Mouse (Mus musculus) left cerebral cortex, adult 2 months (tissue): ENCODE results near the gene Olfr924. TPM values are rescaled to one million over a fixed set of nuclear protein-coding genes. Genes with fewer than 3 reads are reported as not detected.
"Not testable (repeated sequence)": the region's sequence is repeated elsewhere in the genome, so short reads cannot be mapped to it uniquely, and the experiment has no call there.

ENCODE experiments used
- DNase-seq, 2 experiments: peaks; one replicate each; pipeline ENCODE4 v3.0.0; 2021 to 2022; ENCODE audit warnings: low spot score in 2 of 2, mixed read lengths in 1 of 2; ENCODE audit errors: extremely low spot score in 1 of 2
- H3K27ac ChIP-seq: fragments of 200-600 bp; 2 replicates; pipeline ENCODE4 v1.8.1; 2022
- H3K4me3 ChIP-seq: fragments of 200-600 bp; 2 replicates; pipeline ENCODE4 v1.8.1; 2022
- CTCF ChIP-seq: fragments of 200-600 bp; IDR thresholded peaks from 2 replicates; pipeline ENCODE4 v1.8.1; 2022; ENCODE audit warnings: antibody characterized with exemption, mild to moderate bottlenecking, moderate library complexity
- intact Hi-C: fragments of 180-260 bp; cut with DNase I; formaldehyde crosslinking; loops from one replicate; pipeline ENCODE4 v1.15.1; 2025
- long read RNA-seq, 2 experiments: library from polyadenylated mRNA; stranded (forward); transcript quantifications; one replicate each; pipeline ENCODE4 v2.0.0; 2021; ENCODE audit warnings: borderline mapping rate in 2 of 2
- total RNA-seq, 2 experiments: library from RNA; stranded (reverse); gene quantifications; 2 replicates each; pipeline ENCODE4 v1.2.3; 2021

The Olfr924 gene
- not detected for total RNA-seq
- long read RNA-seq, experiment 1 = 0 reads
- long read RNA-seq, experiment 2 = 0 reads

- DNase-seq = no peak
- H3K4me3 ChIP-seq = no peak within 1 kb of the TSS
- no peak for TF ChIP-seq CTCF
- H3K27ac ChIP-seq = no peak within 1 kb of the TSS
- intact Hi-C loops = no loop called here
Measured at GRCm38 (mm10) chr9:38844149-38844548, at the start of gene Olfr924. Gene Olfr924, plus strand, starts transcription at chr9:38844449.

- intact Hi-C loops = loop anchor here (5.0 to 10.0 kb wide), 3 partner anchors 309 to 807 kb away; partner anchors contain the start of genes Olfr148 and Olfr957
- TF ChIP-seq CTCF = peak; percentile 56
- H3K4me3 ChIP-seq = no peak overlapping the region
- H3K27ac ChIP-seq = no peak overlapping the region
- peak in 1 of 2 experiments; percentile 14 for DNase-seq
Measured at GRCm38 (mm10) chr9:38805696-38806095, 38.6 kb upstream of the Olfr924 start.

DNA sequence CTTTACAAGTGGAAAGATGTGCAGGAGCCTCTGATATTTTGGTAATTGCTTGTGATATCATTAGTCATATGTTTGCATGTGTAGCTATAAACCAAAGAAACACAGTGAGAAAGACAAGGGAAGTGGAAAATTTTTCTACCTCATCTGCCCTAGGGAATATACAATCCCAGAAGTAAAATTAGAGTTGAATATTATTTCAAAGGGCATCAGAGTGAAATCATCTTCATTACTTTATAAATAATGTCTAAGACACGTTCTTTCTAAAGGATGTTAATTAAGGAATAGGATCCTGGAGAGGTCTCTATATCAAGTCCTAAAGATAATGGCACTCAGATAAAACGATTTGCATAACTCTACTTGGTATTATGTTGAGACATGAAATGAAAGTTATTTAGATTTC, 29.9 kb upstream of the Olfr924 start, which contains the start of gene Olfr922:
Gene Olfr922, plus strand, starts transcription at position 301 of the 400 bp plus-strand sequence.
- DNase-seq = no peak
- TF ChIP-seq CTCF = no peak
- no peak within 1 kb of the TSS for H3K4me3 ChIP-seq
- no peak within 1 kb of the TSS for H3K27ac ChIP-seq
- intact Hi-C loops = no loop called here

DNA sequence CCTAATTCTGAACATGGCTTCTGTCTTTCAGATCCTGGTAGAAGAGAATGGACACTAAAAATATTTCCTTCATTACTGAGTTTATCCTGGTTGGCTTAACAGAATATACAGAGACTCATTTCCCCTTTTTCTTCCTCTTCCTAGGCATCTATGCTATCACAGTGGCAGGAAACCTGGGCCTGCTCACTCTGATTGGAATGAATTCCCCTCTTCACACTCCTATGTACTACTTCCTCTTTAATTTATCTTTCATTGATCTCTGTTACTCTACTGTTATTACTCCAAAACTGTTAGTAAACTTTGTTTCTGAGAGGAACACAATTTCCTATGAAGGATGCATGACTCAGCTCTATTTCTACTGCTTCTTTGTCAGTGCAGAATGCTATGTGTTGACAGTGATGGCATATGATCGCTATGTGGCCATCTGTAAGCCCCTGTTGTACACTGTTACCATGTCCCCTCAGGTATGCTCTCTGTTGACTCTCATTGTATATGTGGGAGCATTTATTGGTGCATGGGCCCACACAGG, 28.7 kb upstream of the Olfr924 start:
- Histone ChIP-seq H3K27ac (no peak overlapping the region), H3K4me3 (no peak overlapping the region)
- intact Hi-C loops = no loop called here
- no peak for TF ChIP-seq CTCF
- no peak for DNase-seq

GRCm38 (mm10) chr9:38826245-38826644, 18.0 kb upstream of the Olfr924 start, which contains the start of gene Olfr923:
Gene Olfr923, plus strand, starts transcription at chr9:38826545.
- no peak for DNase-seq
- H3K27ac ChIP-seq = no peak within 1 kb of the TSS
- TF ChIP-seq CTCF = no peak
- intact Hi-C loops = loop anchor here (10.0 kb wide), 1 partner anchor 119 kb away; no protein-coding TSS in a partner anchor
- H3K4me3 ChIP-seq = no peak within 1 kb of the TSS

GRCm38 (mm10) chr9:38833027-38833426, 11.2 kb upstream of the Olfr924 start:
- TF ChIP-seq CTCF = no peak
- Histone ChIP-seq H3K4me3 (no peak overlapping the region), H3K27ac (no peak overlapping the region)
- intact Hi-C loops = no loop called here
- DNase-seq = no peak

DNA sequence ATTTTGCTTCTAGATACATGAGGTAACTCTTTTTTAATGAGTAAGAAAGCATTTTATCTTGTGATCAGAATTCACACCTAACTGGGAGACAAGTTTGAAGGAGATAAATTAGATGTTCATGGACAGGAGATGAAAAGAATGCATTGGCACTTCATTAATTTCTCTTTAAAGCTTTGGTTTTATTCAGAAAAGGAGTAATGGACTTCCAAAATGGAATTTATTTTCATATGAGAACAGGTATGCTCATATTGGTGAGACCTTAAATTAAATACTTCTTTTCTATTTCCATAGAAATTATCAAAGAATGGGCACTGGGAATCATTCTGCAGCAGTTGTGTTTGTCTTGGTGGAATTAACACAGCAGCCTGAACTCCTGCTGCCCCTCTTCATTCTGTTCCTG, 10.5 kb downstream of the Olfr924 start, which contains the start of gene Olfr26:
Gene Olfr26, plus strand, starts transcription at position 301 of the 400 bp plus-strand sequence.
- H3K4me3 ChIP-seq = no peak within 1 kb of the TSS
- no peak for DNase-seq
- intact Hi-C loops = no loop called here
- TF ChIP-seq CTCF = no peak
- H3K27ac ChIP-seq = no peak within 1 kb of the TSS

GRCm38 (mm10) chr9:38874880-38875279, 30.6 kb downstream of the Olfr924 start:
- DNase-seq, H3K27ac ChIP-seq, H3K4me3 ChIP-seq, intact Hi-C loops: not testable (repeated sequence)

GRCm38 (mm10) chr9:38876826-38877225, 32.6 kb downstream of the Olfr924 start, which contains the start of gene Olfr926:
Gene Olfr926, plus strand, starts transcription at chr9:38877126.
- H3K27ac ChIP-seq = no peak within 1 kb of the TSS
- intact Hi-C loops = no loop called here
- no peak for TF ChIP-seq CTCF
- no peak within 1 kb of the TSS for H3K4me3 ChIP-seq
- DNase-seq = no peak

Other genes with a start within 250 kb of the Olfr924 start
- gene Olfr914, start 239.3 kb upstream of the Olfr924 start, total RNA-seq = not detected
- not detected for gene Olfr916, start 184.6 kb upstream of the Olfr924 start, total RNA-seq
- not detected for gene Olfr917, start 178.6 kb upstream of the Olfr924 start, total RNA-seq
- not detected for gene Olfr918, start 169.8 kb upstream of the Olfr924 start, total RNA-seq
- gene Olfr919, start 140.8 kb upstream of the Olfr924 start, total RNA-seq = not detected
- 1 to 10 TPM; 7.6 to 9.1 TPM for gene Vwa5a, start 126.2 kb upstream of the Olfr924 start, total RNA-seq
- gene Olfr920, start 92.2 kb upstream of the Olfr924 start, total RNA-seq = not detected
- gene Olfr921, start 71.4 kb upstream of the Olfr924 start, total RNA-seq = not detected
- gene Olfr922, start 29.8 kb upstream of the Olfr924 start, total RNA-seq = not detected
- gene Olfr923, start 17.9 kb upstream of the Olfr924 start, total RNA-seq = not detected
- gene Olfr26, start 10.6 kb downstream of the Olfr924 start, total RNA-seq = not detected
- gene Olfr926, start 32.7 kb downstream of the Olfr924 start, total RNA-seq = not detected
- gene Olfr930, start 85.4 kb downstream of the Olfr924 start, total RNA-seq = not detected
- gene Olfr933, start 127.9 kb downstream of the Olfr924 start, total RNA-seq = not detected
- gene Olfr934, start 143.9 kb downstream of the Olfr924 start, total RNA-seq = not detected
- not detected for gene Olfr935, start 155.2 kb downstream of the Olfr924 start, total RNA-seq
- not detected for gene Olfr146, start 178.9 kb downstream of the Olfr924 start, total RNA-seq
- gene Olfr937, start 220.5 kb downstream of the Olfr924 start, total RNA-seq = not detected
- not detected for gene Olfr938, start 234.4 kb downstream of the Olfr924 start, total RNA-seq